Mouse (Mus musculus): ENCODE measurements around the gene Hesx1. TPM values are rescaled to one million over a fixed set of nuclear protein-coding genes. Genes with fewer than 3 reads are reported as not detected.

Hesx1 gene
- polyA plus RNA-seq, 1 experiment = not detected

DNA sequence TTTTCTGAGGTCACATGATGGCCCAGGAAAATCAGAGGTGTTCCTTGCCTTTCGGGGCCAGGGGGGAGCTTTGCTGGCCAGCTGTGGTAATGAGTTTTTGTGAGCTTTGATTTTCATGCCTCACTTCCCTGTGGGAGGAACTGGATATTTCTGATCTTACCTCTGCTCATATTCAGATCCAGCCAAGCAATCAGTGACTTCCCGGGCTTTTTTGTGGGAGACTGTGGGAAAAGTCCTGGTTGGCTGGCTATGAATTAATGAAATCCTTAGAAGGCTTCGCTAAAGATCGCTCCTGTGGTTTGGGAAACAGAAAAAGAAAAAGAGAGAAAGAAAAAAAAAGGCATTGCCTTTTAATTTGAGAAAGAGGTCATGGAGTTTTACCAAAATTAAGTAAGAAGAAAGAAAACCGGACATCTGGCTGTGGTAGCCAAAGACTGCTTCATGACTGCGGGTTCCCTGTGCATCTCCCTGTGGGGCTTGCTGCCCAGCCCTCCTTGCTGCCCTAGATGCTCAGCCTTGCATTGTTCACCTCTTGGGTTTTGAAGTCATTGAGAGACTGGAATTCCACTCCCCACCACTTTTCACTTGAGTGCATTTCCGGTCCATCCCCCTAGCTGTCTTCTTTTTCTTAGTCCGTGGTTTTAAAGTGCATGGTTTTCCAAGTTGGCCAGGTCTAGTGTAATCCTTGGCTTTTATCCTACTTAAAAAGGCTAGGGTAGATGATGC, 54.2 kb downstream of the Hesx1 start:
- no peak for DNase-seq
- WGBS = 49% methylated on average over 8 of the region's 8 CpGs
- Histone ChIP-seq H3K4me3 (replicated peaks; ENCODE audit: insufficient read depth, low read depth, low read length) (no peak overlapping the region), H3K27me3 (ENCODE audit: control insufficient read depth, insufficient read depth, low read length) (no peaks in the 10 kb centered on the region; the same call in 1 of the 2 replicates), H3K27ac (ENCODE audit: insufficient read depth, low read length) (no peak overlapping the region), H3K4me1 (ENCODE audit: control insufficient read depth, insufficient read depth, low read length) (no peaks in the 10 kb centered on the region)
- TF ChIP-seq CTCF (IDR thresholded peaks at IDR 0.05; ENCODE audit: borderline replicate concordance, insufficient read depth, low read depth, low read length) (no peak), POLR2A (IDR thresholded peaks at IDR 0.05; ENCODE audit: borderline replicate concordance, insufficient read depth, low read length) (no peak)

GRCm38 (mm10) chr14:27050043-27050442, 55.8 kb downstream of the Hesx1 start:
- H3K4me1 ChIP-seq (ENCODE audit: control insufficient read depth, insufficient read depth, low read length) = no peaks in the 10 kb centered on the region
- H3K27me3 ChIP-seq (ENCODE audit: control insufficient read depth, insufficient read depth, low read length) = no peaks in the 10 kb centered on the region; the same call in 1 of the 2 replicates
- DNase-seq = no peak
- no peak overlapping the region for H3K4me3 ChIP-seq (replicated peaks; ENCODE audit: insufficient read depth, low read depth, low read length)
- H3K27ac ChIP-seq (ENCODE audit: insufficient read depth, low read length) = no peak overlapping the region
- 32% methylated on average over 9 of the region's 9 CpGs for WGBS
- no peak for TF ChIP-seq CTCF (IDR thresholded peaks at IDR 0.05; ENCODE audit: borderline replicate concordance, insufficient read depth, low read depth, low read length)

DNA sequence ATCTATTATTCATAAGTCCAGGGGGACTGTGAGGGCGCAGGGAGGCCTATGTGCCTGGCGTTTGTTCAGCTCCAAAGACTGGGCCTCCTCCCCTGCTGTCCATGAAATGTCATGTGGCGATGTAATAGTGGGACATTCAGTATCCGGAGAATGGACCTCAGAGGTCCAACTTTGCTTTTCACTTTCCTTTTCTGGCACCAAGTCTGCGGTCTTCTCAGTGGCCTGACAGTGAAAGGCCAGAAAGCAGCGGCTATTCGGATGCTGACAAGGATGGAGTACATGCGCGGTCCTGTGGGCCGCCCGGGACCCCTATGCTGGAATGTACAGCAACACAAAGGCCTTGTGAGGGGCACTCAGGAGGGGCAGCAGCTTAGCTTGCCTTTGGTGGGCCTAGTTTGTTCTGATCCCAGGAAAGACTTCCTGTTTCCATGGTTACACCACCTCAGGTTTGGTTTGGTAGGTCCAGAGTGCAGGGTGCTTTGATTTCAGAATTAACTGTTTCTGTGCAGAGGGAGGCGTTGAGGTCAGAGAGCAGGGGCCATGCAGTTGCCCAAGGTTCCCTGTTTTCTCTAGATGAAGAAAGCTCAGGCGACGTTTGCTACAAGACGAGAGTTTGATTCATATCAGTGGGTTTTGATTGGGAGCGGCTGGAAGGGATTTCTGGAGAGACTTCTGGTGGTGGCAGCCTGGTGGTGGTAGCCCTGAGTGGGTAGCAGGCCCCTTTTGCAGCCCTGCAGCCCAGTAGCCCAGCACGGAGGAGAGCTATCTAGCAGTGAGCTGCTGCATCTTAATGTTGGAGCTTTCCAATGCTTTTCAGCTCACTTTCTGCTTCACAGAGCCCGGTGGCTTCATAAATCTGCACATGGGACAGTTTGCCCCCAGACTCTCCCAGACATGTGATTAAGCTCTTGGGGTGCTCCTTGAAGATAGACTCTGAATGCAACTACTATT, 56.6 kb downstream of the Hesx1 start:
- 54% methylated on average over 18 of the region's 18 CpGs for WGBS
- Histone ChIP-seq H3K27me3 (ENCODE audit: control insufficient read depth, insufficient read depth, low read length) (no peaks in the 10 kb centered on the region; the same call in 1 of the 2 replicates), H3K27ac (ENCODE audit: insufficient read depth, low read length) (no peak overlapping the region), H3K4me1 (ENCODE audit: control insufficient read depth, insufficient read depth, low read length) (no peaks in the 10 kb centered on the region), H3K4me3 (replicated peaks; ENCODE audit: insufficient read depth, low read depth, low read length) (no peak overlapping the region)
- no peak for TF ChIP-seq CTCF (IDR thresholded peaks at IDR 0.05; ENCODE audit: borderline replicate concordance, insufficient read depth, low read depth, low read length)
- no peak for TF ChIP-seq POLR2A (IDR thresholded peaks at IDR 0.05; ENCODE audit: borderline replicate concordance, insufficient read depth, low read length)
- DNase-seq = no peak

DNA sequence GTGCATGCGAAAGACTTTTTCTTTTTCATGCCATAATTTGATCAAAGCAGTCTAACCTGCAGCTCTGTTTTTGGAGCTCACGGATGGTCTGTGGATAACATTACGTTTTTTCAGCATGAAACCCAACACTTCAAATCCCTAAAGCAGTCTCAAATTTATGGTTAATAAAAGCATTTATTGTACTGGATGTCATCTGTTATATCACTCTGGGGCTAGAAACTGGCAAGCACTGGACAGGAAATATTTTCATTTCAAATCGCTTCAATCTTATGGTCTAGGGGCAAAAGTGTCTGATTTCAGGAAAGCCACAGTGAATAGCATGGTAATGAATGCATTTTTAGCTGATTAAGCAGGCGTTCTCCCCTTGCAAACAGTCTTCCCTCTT, 57.3 kb downstream of the Hesx1 start:
- H3K27ac ChIP-seq (ENCODE audit: insufficient read depth, low read length) = no peak overlapping the region
- H3K4me1 ChIP-seq (ENCODE audit: control insufficient read depth, insufficient read depth, low read length) = no peaks in the 10 kb centered on the region
- H3K4me3 ChIP-seq (replicated peaks; ENCODE audit: insufficient read depth, low read depth, low read length) = no peak overlapping the region
- 82% methylated on average over 5 of the region's 5 CpGs for WGBS
- no peak for TF ChIP-seq CTCF (IDR thresholded peaks at IDR 0.05; ENCODE audit: borderline replicate concordance, insufficient read depth, low read depth, low read length)
- no peak for TF ChIP-seq POLR2A (IDR thresholded peaks at IDR 0.05; ENCODE audit: borderline replicate concordance, insufficient read depth, low read length)
- no peak for DNase-seq
- no peaks in the 10 kb centered on the region; the same call in 1 of the 2 replicates for H3K27me3 ChIP-seq (ENCODE audit: control insufficient read depth, insufficient read depth, low read length)

Other genes starting within 250 kb of the Hesx1 start
- gene Asb14, start 99.9 kb upstream of the Hesx1 start, polyA plus RNA-seq (2012; rRNA removed) = 0.13 and 0.19 TPM in 2 replicates
- 28.4 and 31.3 TPM in 2 replicates for gene Appl1, start 23.2 kb upstream of the Hesx1 start, polyA plus RNA-seq (2012; rRNA removed)
- gene Il17rd, start 44.5 kb downstream of the Hesx1 start, polyA plus RNA-seq (2012; rRNA removed) = 1.2 and 1.3 TPM in 2 replicates
- 54.5 and 54.8 TPM in 2 replicates for gene Arhgef3, start 120.5 kb downstream of the Hesx1 start, polyA plus RNA-seq (2012; rRNA removed)